Mouse (Mus musculus) hematopoietic stem cell, adult 5-6 weeks (primary cell): ENCODE measurements around the gene Adamts1. TPM values are rescaled to one million over a fixed set of nuclear protein-coding genes. Genes with fewer than 3 reads are reported as not detected.

Experiments used
- ATAC-seq, 2 experiments: fragments of 125-278 bp in 1 of 2; replicated peaks in 1 of 2; 2 replicates each; pipeline ENCODE4 v1.8.0; 2016 to 2017; ENCODE audit warnings: inconsistent platforms in 2 of 2, mild to moderate bottlenecking in 2 of 2, moderate number of reproducible peaks in 2 of 2, low read depth in 1 of 2, moderate TSS enrichment in 1 of 2; ENCODE audit not compliant: low FRiP score in 2 of 2, poor library complexity in 2 of 2, severe bottlenecking in 2 of 2, insufficient read depth in 1 of 2, low TSS enrichment in 1 of 2
- total RNA-seq: library from RNA; stranded (forward); fragments of 172-1452, 232-1000 nt; gene quantifications from 2 replicates; pipeline ENCODE4 v1.2.3, GENCODE M21; 2017

Gene Adamts1
- 0.69 and 1.7 TPM in 2 replicates for total RNA-seq

GRCm38 (mm10) chr16:85802954-85803353, at the start of gene Adamts1:
Gene Adamts1, minus strand, starts transcription at chr16:85803113.
- peak; percentile 20 to 22; a peak in 3 of 4 replicates for ATAC-seq

GRCm38 (mm10) chr16:85827066-85827465, 24.2 kb upstream of the Adamts1 start:
- no peak for ATAC-seq

DNA sequence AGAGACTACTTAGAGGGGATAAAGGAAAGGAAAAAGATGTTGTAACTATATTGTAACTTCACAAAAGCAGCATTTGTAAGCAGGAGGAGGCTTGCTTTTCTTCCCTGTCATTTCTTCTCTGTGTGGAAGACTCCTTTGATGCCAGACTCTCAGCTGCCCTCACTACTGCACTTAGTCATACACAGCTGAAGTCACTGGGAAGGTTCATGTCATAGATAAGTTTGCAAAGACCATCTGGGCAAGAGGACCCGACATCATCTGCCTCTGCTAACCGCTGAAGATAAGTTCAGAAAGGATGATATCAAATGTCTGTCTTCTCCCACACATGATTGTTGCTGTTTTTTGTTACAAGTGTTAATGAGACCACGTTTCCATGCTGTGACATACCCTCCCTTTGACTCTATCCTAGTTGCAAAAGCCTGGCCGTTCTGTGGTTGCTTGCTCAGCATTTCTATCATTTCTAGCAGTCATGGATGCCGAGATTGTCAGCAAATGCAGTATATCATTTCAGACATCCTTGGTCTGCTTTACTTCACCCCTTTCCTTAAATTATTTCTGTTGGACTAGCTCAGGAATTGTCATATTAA, 19.5 kb upstream of the Adamts1 start:
- ATAC-seq = no peak

- ATAC-seq = 0 out of 4 replicates have a peak, but pooled peaks have one; percentile 51 to 71
These were observed 17.0 kb upstream of the Adamts1 start for GRCm38 (mm10) chr16:85819808-85820458.

GRCm38 (mm10) chr16:85814116-85814515, 11.2 kb upstream of the Adamts1 start:
- ATAC-seq = no peak

GRCm38 (mm10) chr16:85807626-85808025, 4.7 kb upstream of the Adamts1 start:
- no peak for ATAC-seq

GRCm38 (mm10) chr16:85807072-85807471, 4.2 kb upstream of the Adamts1 start:
- no peak for ATAC-seq

GRCm38 (mm10) chr16:85805581-85805980, 2.7 kb upstream of the Adamts1 start:
- ATAC-seq = no peak

DNA sequence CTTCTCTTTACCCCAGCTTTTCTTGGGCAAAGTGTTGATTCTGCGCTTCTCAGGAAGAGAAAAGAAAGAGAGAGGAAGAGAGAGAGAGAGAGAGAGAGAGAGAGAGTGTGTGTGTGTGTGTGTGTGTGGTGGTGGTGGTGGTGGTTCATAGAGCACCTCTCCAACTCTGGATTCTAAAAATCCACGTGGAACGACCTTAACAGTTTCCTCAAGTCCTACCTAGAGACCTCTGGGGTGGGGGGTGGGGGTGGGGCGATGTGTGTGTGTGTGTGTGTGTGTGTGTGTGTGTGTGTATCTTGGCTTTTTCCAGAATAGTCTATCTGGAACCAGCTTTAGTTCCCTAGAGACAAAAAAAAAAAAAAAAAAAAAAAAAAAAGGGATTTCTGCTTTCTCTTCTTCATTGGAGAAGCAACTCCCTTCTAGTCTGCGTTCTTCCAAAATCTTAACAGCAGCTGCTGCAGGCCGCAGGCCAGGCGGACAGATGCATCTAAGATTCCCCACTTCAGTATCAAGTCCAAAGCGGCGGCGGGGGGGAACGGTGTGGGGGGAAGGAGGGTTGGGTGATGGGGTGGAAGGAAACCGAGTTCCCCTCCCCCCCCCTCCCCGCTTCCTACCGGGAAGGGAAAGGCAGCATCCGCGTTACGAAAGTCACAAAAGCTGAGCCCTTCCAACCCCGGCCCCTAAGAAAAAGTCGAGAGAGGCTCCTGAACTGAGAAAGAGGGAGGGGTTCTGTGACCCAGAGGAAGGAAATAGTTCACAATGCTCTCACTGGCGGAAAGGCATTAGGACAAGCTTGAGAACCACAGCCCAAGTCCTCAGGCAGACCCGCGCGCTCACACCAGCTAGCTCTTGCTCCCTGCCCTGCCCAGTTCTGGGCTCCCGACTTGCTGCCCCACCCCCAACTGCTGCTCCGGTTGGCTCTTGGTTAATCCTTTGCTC, 969 bp upstream of the Adamts1 start:
- ATAC-seq = peak; percentile 12 to 14; a peak in 1 of 4 replicates

DNA sequence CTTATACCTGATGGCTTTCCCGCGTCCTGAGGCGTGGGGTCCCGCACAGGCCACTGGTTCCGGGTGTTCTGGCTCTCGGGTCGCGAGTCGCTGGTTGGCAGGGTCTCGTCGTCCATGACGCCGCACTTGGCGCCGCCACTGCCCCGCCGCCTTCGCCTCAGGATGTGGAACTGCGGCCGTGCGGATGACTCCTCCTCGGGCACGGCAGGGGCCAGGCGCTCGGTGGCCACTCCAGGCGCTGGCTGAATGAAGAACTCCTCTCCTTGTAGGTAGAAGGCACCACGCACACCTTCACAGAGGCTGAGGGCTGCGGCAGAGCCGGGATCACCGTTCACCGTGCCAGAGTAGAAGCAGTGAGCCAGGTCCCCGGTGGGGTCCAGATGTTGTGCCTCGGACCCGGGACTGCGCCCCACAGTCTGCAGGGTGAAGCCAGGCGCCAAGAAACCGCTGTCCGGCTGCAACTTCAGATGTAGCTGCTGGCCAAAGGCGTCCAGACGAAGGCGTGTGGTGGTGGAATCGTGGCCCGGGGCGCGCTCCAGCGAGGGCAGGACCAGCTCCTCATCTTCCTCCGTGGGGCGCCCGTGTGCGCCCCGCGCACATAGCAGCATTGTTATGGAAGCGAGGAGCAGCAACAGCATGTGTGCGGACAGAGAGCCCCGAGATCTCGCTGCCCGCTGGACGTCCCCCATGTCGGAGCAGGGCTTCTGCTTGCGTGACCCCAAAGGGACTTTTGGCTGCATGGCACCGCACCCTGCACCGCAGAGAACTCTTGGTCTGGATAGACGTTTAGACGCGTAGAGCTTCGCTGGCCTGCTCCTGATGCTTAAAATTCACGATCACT, 722 bp downstream of the Adamts1 start:
- peak; percentile 28 to 33 for ATAC-seq

DNA sequence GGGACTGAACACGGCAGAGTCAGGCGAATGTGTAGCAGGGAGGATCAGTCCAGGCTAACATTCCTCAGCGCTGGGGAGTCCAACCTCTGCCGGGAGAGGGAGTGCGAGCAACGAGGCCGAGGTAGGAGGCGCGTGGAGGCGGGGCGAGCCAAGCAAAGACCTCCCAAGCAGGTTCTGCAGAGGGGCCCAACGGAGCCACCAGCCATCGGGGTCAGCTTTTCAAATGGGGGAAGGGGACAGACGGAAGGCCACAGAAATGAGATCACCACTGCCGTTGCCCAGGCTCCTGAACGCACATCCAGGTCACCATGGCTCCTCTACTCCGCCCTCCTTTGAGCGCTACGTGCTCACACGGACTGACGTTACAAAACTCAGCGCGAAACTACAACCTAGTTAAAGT, 1.7 kb downstream of the Adamts1 start:
- ATAC-seq = peak; percentile 66 to 70

GRCm38 (mm10) chr16:85800691-85801090, 2.2 kb downstream of the Adamts1 start:
- ATAC-seq = peak; percentile 48 to 59

DNA sequence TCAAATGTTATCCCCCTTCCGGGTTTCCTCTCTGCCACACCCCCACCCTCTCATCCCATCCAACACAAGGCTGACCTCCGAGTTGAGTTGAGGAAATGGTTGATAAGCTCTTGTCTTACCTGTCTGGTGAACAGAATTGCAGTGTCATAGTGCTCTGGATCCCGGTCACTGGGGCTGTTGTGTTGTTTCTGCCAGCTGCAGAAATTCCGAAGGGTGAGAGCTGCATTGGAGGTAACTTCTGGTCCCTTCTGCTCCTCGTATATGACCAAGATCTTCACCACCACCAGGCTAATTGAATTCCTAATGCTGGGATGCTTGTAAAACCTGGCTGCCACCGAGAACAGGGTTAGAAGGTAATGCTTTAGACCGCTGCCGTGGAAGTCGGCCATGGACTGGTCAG, 2.9 kb downstream of the Adamts1 start:
- no peak for ATAC-seq

DNA sequence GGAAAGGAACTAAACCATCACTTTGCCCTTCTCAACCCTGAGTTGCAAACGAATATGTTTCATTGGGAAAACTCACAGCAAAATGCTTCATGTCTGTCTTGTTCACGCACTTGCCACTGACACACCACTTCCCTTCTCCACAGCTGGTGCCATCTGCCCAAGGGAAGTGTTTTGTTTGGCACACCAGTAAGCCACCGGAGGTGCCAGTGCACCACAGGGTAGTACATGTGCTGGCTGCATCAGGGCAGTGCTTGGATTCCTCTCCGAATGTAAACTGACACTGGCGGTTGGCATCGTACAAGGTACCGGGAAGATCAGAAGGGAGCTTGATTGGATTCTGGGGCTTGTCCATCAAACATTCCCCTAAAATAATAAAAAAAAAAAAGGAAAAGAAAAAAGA, 4.6 kb downstream of the Adamts1 start:
- no peak for ATAC-seq

DNA sequence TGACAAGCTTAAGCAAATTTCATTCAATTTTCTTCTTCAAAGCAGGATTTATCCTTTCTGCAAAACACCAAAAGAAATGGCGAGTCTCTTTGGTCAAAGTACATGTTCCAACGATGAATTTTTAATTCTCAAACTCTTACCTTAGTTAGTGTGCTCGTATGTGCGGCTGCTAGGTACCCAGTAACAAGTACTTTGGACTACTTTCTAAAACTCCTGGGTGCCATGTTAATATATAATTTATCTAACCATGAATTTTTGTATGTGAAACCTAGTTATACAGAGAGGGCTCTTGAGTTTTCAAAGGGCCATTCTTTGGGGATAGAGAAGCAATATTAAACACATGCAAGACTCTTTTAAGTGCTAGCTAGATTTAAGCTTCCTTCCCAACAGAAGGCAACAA, 5.8 kb downstream of the Adamts1 start:
- no peak for ATAC-seq

DNA sequence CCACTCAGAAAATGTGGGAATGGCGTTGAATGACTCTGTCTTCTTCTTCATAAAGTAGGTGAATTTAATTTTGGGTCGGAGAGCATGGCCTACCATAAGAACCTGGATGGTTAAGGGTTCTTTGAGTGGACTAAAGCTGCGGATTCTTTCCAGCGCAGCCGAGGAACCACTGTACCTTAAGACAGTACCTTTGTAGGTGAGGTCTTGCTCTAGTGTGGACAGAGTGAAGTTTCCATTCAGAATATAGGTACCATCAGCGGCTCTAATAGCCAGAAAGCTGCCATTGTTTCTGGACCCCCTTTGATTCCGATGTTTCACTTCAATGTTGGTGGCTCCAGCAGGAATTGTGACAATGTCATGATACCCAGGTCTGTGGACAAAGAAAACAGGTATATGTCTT, 7.2 kb downstream of the Adamts1 start:
- ATAC-seq = no peak

DNA sequence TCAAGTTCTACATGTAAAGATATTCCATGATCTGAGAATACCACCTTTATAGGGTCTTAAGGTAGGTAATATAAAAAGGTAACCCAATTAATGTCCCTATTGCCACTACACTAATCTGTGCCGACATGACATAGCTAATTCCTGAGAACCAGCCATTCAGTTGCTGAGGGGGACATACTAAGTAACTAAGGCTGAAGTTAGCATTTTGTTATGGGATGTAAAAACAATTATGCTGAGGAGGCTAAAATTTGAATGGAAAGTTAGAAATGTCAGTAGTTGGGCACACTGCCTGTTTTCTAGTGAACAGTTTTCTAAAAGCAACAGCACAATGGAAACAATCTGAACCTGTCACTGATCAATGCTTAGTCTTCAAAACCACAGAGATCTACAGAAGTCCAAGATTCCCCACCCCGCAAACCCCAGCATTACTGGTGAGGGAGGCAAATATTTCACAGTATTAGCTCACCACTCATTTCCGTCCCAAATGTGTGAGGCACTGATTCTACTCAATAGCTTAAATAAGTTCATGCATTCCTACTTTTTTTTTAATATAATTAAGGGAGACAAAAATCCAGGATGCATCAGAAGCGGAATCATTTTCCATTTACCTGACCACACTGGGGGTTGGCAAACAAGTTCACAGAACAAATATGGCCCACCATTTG, 9.6 kb downstream of the Adamts1 start:
- ATAC-seq = no peak
